Mouse (Mus musculus) telencephalon, adult 2 months (tissue): ENCODE results near the gene Mtmr1.
"Not testable (repeated sequence)": the region's sequence is repeated elsewhere in the genome, so short reads cannot be mapped to it uniquely, and the experiment has no call there.

Experiments
- DNase-seq: peaks from one replicate; pipeline ENCODE4 v3.0.0-alpha.2; 2011; ENCODE audit warnings: low read depth, low spot score

Mtmr1 gene

GRCm38 (mm10) chrX:71364554-71364991, at the start of gene Mtmr1:
Mtmr1 (plus strand) TSS chrX:71364760.
- peak; percentile 22 for DNase-seq

GRCm38 (mm10) chrX:71352033-71352432, 12.5 kb upstream of the Mtmr1 start:
- no peak for DNase-seq

- no peak for DNase-seq
Observed at GRCm38 (mm10) chrX:71355331-71355730, 9.2 kb upstream of the Mtmr1 start.

GRCm38 (mm10) chrX:71361793-71362192, 2.8 kb upstream of the Mtmr1 start:
- DNase-seq = not testable (repeated sequence)

GRCm38 (mm10) chrX:71364062-71364461, 498 bp upstream of the Mtmr1 start:
- peak; percentile 46 for DNase-seq

- DNase-seq = peak; percentile 5
Observed at GRCm38 (mm10) chrX:71365011-71365410, 451 bp downstream of the Mtmr1 start.

- no peak for DNase-seq
Observed at GRCm38 (mm10) chrX:71365510-71365909, 950 bp downstream of the Mtmr1 start.

GRCm38 (mm10) chrX:71366973-71367372, 2.4 kb downstream of the Mtmr1 start:
- DNase-seq = no peak

GRCm38 (mm10) chrX:71376781-71377180, 12.2 kb downstream of the Mtmr1 start:
- DNase-seq = peak; percentile 2

- DNase-seq = no peak
Observed at GRCm38 (mm10) chrX:71378435-71378834, 13.9 kb downstream of the Mtmr1 start.

- no peak for DNase-seq
Observed at GRCm38 (mm10) chrX:71381571-71381970, 17.0 kb downstream of the Mtmr1 start.

GRCm38 (mm10) chrX:71396326-71396725, 31.8 kb downstream of the Mtmr1 start:
- DNase-seq = no peak

- no peak for DNase-seq
Observed at GRCm38 (mm10) chrX:71406290-71406689, 41.7 kb downstream of the Mtmr1 start.

- DNase-seq = peak; percentile 17
Observed at GRCm38 (mm10) chrX:71408386-71408785, 43.8 kb downstream of the Mtmr1 start.

GRCm38 (mm10) chrX:71412776-71413175, 48.2 kb downstream of the Mtmr1 start:
- no peak for DNase-seq

- no peak for DNase-seq
Observed at GRCm38 (mm10) chrX:71413616-71414015, 49.1 kb downstream of the Mtmr1 start.

GRCm38 (mm10) chrX:71424852-71425251, 60.3 kb downstream of the Mtmr1 start:
- DNase-seq = no peak

GRCm38 (mm10) chrX:71425746-71426519, 61.4 kb downstream of the Mtmr1 start:
- DNase-seq = peak; percentile 29

- DNase-seq = no peak
Observed at GRCm38 (mm10) chrX:71427491-71427890, 62.9 kb downstream of the Mtmr1 start.

GRCm38 (mm10) chrX:71430900-71431299, 66.3 kb downstream of the Mtmr1 start:
- no peak for DNase-seq

GRCm38 (mm10) chrX:71434448-71434847, 69.9 kb downstream of the Mtmr1 start:
- no peak for DNase-seq

- DNase-seq = no peak
Observed at GRCm38 (mm10) chrX:71434860-71435259, 70.3 kb downstream of the Mtmr1 start.

GRCm38 (mm10) chrX:71435542-71435941, 71.0 kb downstream of the Mtmr1 start:
- DNase-seq = peak; percentile 51
